Mouse (Mus musculus) erythroblast, adult 5-6 weeks (primary cell): ENCODE results near the gene Cdh23. TPM values are rescaled to one million over a fixed set of nuclear protein-coding genes. Genes with fewer than 3 reads are reported as not detected.
"Not testable (repeated sequence)": the region's sequence is repeated elsewhere in the genome, so short reads cannot be mapped to it uniquely, and the experiment has no call there.

ENCODE experiments used
- ATAC-seq: replicated peaks from 2 replicates; pipeline ENCODE4 v1.8.0; 2016; ENCODE audit warnings: moderate number of reproducible peaks, mild to moderate bottlenecking, moderate TSS enrichment, inconsistent platforms; ENCODE audit not compliant: poor library complexity, low FRiP score, severe bottlenecking
- total RNA-seq, 2 experiments: library from RNA; stranded (forward) in 1 of 2; stranded (reverse) in 1 of 2; fragments of 150-400 nt in 1 of 2; fragments of 200-764, 138-1000 nt in 1 of 2; gene quantifications; 2 replicates each; pipeline versions ENCODE4 v1.2.3 to v1.2.4; 2015 to 2017; ENCODE audit warnings: low replicate concordance in 2 of 2

Gene Cdh23
- total RNA-seq, 2 experiments from 2014 or later, result 0.26 TPM; not detected in 1

GRCm38 (mm10) chr10:60716449-60716848 is 20.2 kb upstream of the Cdh23 start:
- no peak for ATAC-seq

GRCm38 (mm10) chr10:60712299-60712698 is 16.0 kb upstream of the Cdh23 start:
- ATAC-seq, result not testable (repeated sequence)

GRCm38 (mm10) chr10:60708837-60709236 is 12.5 kb upstream of the Cdh23 start:
- no peak for ATAC-seq

GRCm38 (mm10) chr10:60706268-60706667 is 10.0 kb upstream of the Cdh23 start:
- no peak for ATAC-seq

GRCm38 (mm10) chr10:60705134-60705533 is 8.8 kb upstream of the Cdh23 start:
- no peak for ATAC-seq

- ATAC-seq, result no peak
Observed at GRCm38 (mm10) chr10:60697775-60698174, 1.5 kb upstream of the Cdh23 start.

GRCm38 (mm10) chr10:60696975-60697374 is 685 bp upstream of the Cdh23 start:
- peak; percentile 64 for ATAC-seq

GRCm38 (mm10) chr10:60691671-60692390 is 4.5 kb downstream of the Cdh23 start:
- ATAC-seq, result no peak

GRCm38 (mm10) chr10:60690960-60691359 is 5.3 kb downstream of the Cdh23 start:
- no peak for ATAC-seq

- ATAC-seq, result no peak
Observed at GRCm38 (mm10) chr10:60689396-60689795, 6.9 kb downstream of the Cdh23 start.

GRCm38 (mm10) chr10:60687011-60687776 is 9.1 kb downstream of the Cdh23 start:
- no peak for ATAC-seq

- ATAC-seq, result no peak
Observed at GRCm38 (mm10) chr10:60686641-60686975, 9.7 kb downstream of the Cdh23 start.

- ATAC-seq, result no peak
Observed at GRCm38 (mm10) chr10:60685764-60686640, 10.3 kb downstream of the Cdh23 start.

GRCm38 (mm10) chr10:60678926-60679325 is 17.4 kb downstream of the Cdh23 start:
- no peak for ATAC-seq

- no peak for ATAC-seq
Observed at GRCm38 (mm10) chr10:60677319-60677718, 19.0 kb downstream of the Cdh23 start.

GRCm38 (mm10) chr10:60670166-60670565 is 26.1 kb downstream of the Cdh23 start:
- ATAC-seq, result no peak

GRCm38 (mm10) chr10:60668591-60668990 is 27.7 kb downstream of the Cdh23 start:
- ATAC-seq, result no peak

- ATAC-seq, result no peak
Observed at GRCm38 (mm10) chr10:60660986-60661385, 35.3 kb downstream of the Cdh23 start.

GRCm38 (mm10) chr10:60659450-60660020 is 36.8 kb downstream of the Cdh23 start:
- ATAC-seq, result no peak

- ATAC-seq, result no peak
Observed at GRCm38 (mm10) chr10:60658176-60658575, 38.1 kb downstream of the Cdh23 start.
